Mouse (Mus musculus) testis, adult 2 months (tissue): ENCODE results near the gene Oxct2a. TPM values are rescaled to one million over a fixed set of nuclear protein-coding genes. Genes with fewer than 3 reads are reported as not detected.
"Not testable (repeated sequence)": the region's sequence is repeated elsewhere in the genome, so short reads cannot be mapped to it uniquely, and the experiment has no call there.

Experiments used
- H3K27ac ChIP-seq: fragments of 200-500 bp; 2 replicates; pipeline ENCODE4 v1.5.1; 2012; ENCODE audit warnings: low read depth, low read length; ENCODE audit not compliant: control insufficient read depth, insufficient read depth
- H3K27me3 ChIP-seq: fragments of 200-500 bp; 2 replicates; pipeline ENCODE4 v1.6.1; 2012; ENCODE audit warnings: mild to moderate bottlenecking, low read length, moderate library complexity; ENCODE audit not compliant: control insufficient read depth, insufficient read depth
- H3K36me3 ChIP-seq: fragments of 200-500 bp; 2 replicates; pipeline ENCODE4 v1.6.1; 2012; ENCODE audit warnings: mild to moderate bottlenecking, low read length; ENCODE audit not compliant: control insufficient read depth, insufficient read depth
- H3K4me1 ChIP-seq: fragments of 200-500 bp; 2 replicates; pipeline ENCODE4 v1.6.1; 2012; ENCODE audit warnings: low read length; ENCODE audit not compliant: control insufficient read depth, insufficient read depth
- H3K4me3 ChIP-seq: fragments of 200-500 bp; 2 replicates; pipeline ENCODE4 v1.5.1; 2012; ENCODE audit warnings: low read depth, mild to moderate bottlenecking, low read length, moderate library complexity, mixed read lengths; ENCODE audit not compliant: control insufficient read depth
- CTCF ChIP-seq: fragments of 200-500 bp; IDR thresholded peaks from 2 replicates; pipeline ENCODE4 v1.5.1; 2012; ENCODE audit warnings: low read depth, mild to moderate bottlenecking, inconsistent platforms, low read length, moderate library complexity; ENCODE audit not compliant: control insufficient read depth, insufficient read depth, insufficient replicate concordance
- POLR2A ChIP-seq: fragments of 200-500 bp; IDR thresholded peaks from 2 replicates; pipeline ENCODE4 v1.6.1; 2012; ENCODE audit warnings: low read depth, mild to moderate bottlenecking, inconsistent platforms, low read length, moderate library complexity; ENCODE audit not compliant: control insufficient read depth
- polyA plus RNA-seq: library from polyadenylated mRNA; depleted of rRNA; stranded (reverse); fragments of >200 nt; gene quantifications from 2 replicates; pipeline ENCODE4 v1.2.3, GENCODE M21; 2012

Gene Oxct2a
- polyA plus RNA-seq, 1 experiment = 213 TPM

- Histone ChIP-seq H3K27me3 (no peaks in the 10 kb centered on the region), H3K4me1 (no peaks in the 10 kb centered on the region), H3K36me3 (no peaks in the 10 kb centered on the region), H3K27ac (no peak overlapping the region), H3K4me3 (no peak overlapping the region)
- TF ChIP-seq POLR2A = no peak
- TF ChIP-seq CTCF = no peak
These were observed 9.7 kb upstream of the Oxct2a start for GRCm38 (mm10) chr4:123333151-123333550.

GRCm38 (mm10) chr4:123331961-123332360 lies 8.5 kb upstream of the Oxct2a start:
- not testable (repeated sequence) for H3K27me3 ChIP-seq, H3K4me1 ChIP-seq, H3K36me3 ChIP-seq, H3K27ac ChIP-seq, H3K4me3 ChIP-seq

- no peak for TF ChIP-seq CTCF
- no peak for TF ChIP-seq POLR2A
- Histone ChIP-seq H3K4me1 (no peaks in the 10 kb centered on the region), H3K4me3 (no peak overlapping the region), H3K27ac (no peak overlapping the region), H3K36me3 (no peaks in the 10 kb centered on the region), H3K27me3 (no peaks in the 10 kb centered on the region)
These were observed 7.9 kb upstream of the Oxct2a start for GRCm38 (mm10) chr4:123331326-123331725.

- Histone ChIP-seq H3K4me1 (no peaks in the 10 kb centered on the region), H3K4me3 (no peak overlapping the region), H3K27ac (no peak overlapping the region), H3K36me3 (no peaks in the 10 kb centered on the region), H3K27me3 (no peaks in the 10 kb centered on the region)
- TF ChIP-seq CTCF = no peak
- TF ChIP-seq POLR2A = no peak
These were observed 5.5 kb upstream of the Oxct2a start for GRCm38 (mm10) chr4:123328946-123329345.

- H3K4me3 ChIP-seq = no peak overlapping the region
- no peaks in the 10 kb centered on the region for H3K27me3 ChIP-seq
- peaks cover 5% of the 10 kb centered on the region for H3K4me1 ChIP-seq
- no peak for TF ChIP-seq POLR2A
- no peak for TF ChIP-seq CTCF
- H3K27ac ChIP-seq = no peak overlapping the region
- no peaks in the 10 kb centered on the region for H3K36me3 ChIP-seq
These were observed 4.2 kb upstream of the Oxct2a start for GRCm38 (mm10) chr4:123327630-123328029.

DNA sequence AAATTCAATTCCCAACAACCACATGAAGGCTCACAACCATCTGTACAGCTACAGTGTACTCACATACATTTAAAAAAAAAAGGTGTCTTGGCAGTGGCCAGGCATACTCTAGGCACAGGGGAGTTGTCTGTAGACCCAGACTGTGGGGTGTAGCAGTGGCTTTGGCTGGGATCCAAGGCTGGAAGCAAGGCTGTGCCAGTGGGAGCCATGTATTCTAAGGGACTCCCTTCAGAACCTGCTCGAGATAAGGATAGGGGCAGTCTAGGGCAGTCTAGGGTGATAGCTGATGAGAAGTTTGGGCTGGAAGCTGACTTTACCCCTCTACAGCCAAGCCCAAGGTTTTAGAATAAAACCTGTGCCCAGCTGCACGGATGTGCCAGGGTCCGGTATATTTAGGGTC lies 2.7 kb upstream of the Oxct2a start:
- TF ChIP-seq POLR2A (no peak), CTCF (no peak)
- H3K27ac ChIP-seq = no peak overlapping the region

GRCm38 (mm10) chr4:123322910-123323309 lies 524 bp downstream of the Oxct2a start:
- not testable (repeated sequence) for H3K36me3 ChIP-seq, H3K27ac ChIP-seq
- H3K4me3 ChIP-seq = peak overlapping the region; percentile 81

More for the DNA sequence above, 2.7 kb upstream of the Oxct2a start:
- Histone ChIP-seq H3K4me1 (peaks cover 5% of the 10 kb centered on the region), H3K4me3 (no peak overlapping the region), H3K27me3 (no peaks in the 10 kb centered on the region), H3K36me3 (no peaks in the 10 kb centered on the region)

GRCm38 (mm10) chr4:123314497-123314896 lies 8.9 kb downstream of the Oxct2a start:
- TF ChIP-seq POLR2A (no peak), CTCF (no peak)

More at GRCm38 (mm10) chr4:123322910-123323309, 524 bp downstream of the Oxct2a start:
- not testable (repeated sequence) for H3K27me3 ChIP-seq, H3K4me1 ChIP-seq

More at GRCm38 (mm10) chr4:123314497-123314896, 8.9 kb downstream of the Oxct2a start:
- H3K27ac ChIP-seq = no peak overlapping the region
- no peaks in the 10 kb centered on the region for H3K36me3 ChIP-seq
- H3K4me3 ChIP-seq = no peak overlapping the region
- no peaks in the 10 kb centered on the region for H3K27me3 ChIP-seq
- H3K4me1 ChIP-seq = no peaks in the 10 kb centered on the region
